Mouse (Mus musculus): ENCODE measurements around the gene Dlx1. TPM values are rescaled to one million over a fixed set of nuclear protein-coding genes. Genes with fewer than 3 reads are reported as not detected.

The Dlx1 gene
- polyA plus RNA-seq, 1 experiment from 2014 or later: 6.3 TPM

DNA sequence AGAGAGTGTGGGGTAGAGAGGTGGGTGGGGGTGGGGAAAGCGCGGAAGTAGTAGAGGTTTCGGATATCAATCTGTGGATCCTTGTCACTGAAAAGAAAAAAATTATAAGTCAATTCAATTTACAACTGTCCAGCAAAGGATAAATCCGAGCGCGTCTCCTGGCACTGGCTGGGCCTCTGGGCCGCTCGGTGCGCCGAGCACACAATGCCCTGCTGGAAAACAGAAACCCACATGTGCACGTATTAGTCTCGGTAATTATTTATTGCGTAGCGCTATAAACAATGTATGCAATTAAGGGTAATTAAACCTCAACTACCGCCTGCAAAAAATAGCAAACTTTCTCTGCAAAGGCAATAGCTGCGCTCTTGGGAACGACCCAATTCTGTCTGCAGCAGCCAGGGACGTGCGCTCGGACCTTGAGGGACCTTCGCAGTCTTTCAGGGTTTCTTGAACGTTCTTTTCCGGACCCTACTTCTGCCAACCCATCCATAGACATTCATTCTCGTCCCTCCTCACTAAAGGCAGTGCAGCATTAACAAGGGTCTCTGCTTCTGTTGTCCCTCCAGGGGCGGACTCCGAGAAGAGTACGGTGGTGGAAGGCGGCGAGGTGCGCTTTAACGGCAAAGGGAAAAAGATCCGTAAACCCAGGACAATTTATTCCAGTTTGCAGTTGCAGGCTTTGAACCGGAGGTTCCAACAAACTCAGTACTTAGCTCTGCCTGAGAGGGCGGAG, 2.6 kb downstream of the Dlx1 start:
- Histone ChIP-seq H3K27me3 (ENCODE audit: control insufficient read depth, insufficient read depth, low read length) (peaks cover 91% of the 10 kb centered on the region), H3K9me3 (ENCODE audit: control insufficient read depth, low read length) (no peaks in the 10 kb centered on the region), H3K4me3 (ENCODE audit: low read depth, low read length) (peak overlapping the region; percentile 44), H3K36me3 (ENCODE audit: control insufficient read depth, insufficient read depth, low read length) (no peaks in the 10 kb centered on the region), H3K4me1 (ENCODE audit: control insufficient read depth, insufficient read depth, low read length) (peaks cover 12% of the 10 kb centered on the region), H3K4me2 (ENCODE audit: low read depth, severe bottlenecking) (peak overlapping the region; percentile 93; the same call in 1 of the 2 replicates), H3K9ac (ENCODE audit: low read length) (no peak overlapping the region), H3K27ac (replicated peaks; ENCODE audit: low read depth, low read length) (no peak overlapping the region)
- no peak for ATAC-seq (ENCODE audit: insufficient number of reproducible peaks, low FRiP score, low TSS enrichment, low read depth)
- under 1% methylated on average over 34 of the region's 34 CpGs for WGBS
- DNase-seq (ENCODE audit: low spot score): peak; percentile 57

DNA sequence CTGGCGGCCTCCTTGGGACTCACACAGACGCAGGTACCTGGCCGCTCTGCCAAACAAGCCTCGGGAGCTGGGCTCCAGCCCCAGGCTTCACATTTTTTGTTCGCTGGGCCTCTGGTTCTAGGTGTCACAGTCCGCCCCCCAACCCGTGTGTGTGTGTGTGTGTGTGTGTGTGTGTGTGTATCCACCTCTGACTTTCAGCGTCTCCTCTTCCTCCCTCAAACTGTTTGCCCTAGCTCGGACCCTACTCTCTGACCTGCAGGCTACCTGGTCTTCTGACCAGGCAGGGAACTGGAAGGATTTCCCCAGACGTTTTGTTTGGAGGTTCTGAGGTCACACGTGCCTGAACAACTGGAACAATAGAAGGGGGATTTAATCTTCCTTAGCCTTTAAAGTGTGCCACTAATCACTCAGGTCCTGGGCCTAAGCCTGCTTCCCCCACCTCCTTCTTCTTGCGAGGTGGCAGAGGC, 3.2 kb downstream of the Dlx1 start:
- Histone ChIP-seq H3K4me2 (ENCODE audit: low read depth, severe bottlenecking) (no peak overlapping the region), H3K4me1 (ENCODE audit: control insufficient read depth, insufficient read depth, low read length) (peaks cover 12% of the 10 kb centered on the region), H3K27me3 (ENCODE audit: control insufficient read depth, insufficient read depth, low read length) (peaks cover 89% of the 10 kb centered on the region), H3K9ac (ENCODE audit: low read length) (no peak overlapping the region), H3K36me3 (ENCODE audit: control insufficient read depth, insufficient read depth, low read length) (no peaks in the 10 kb centered on the region), H3K4me3 (ENCODE audit: low read depth, low read length) (no peak overlapping the region), H3K9me3 (ENCODE audit: control insufficient read depth, low read length) (no peaks in the 10 kb centered on the region), H3K27ac (replicated peaks; ENCODE audit: low read depth, low read length) (no peak overlapping the region)
- DNase-seq (ENCODE audit: low spot score) (peak; percentile 50), ATAC-seq (ENCODE audit: insufficient number of reproducible peaks, low FRiP score, low TSS enrichment, low read depth) (no peak)
- 1% methylated on average over 12 of the region's 12 CpGs for WGBS

DNA sequence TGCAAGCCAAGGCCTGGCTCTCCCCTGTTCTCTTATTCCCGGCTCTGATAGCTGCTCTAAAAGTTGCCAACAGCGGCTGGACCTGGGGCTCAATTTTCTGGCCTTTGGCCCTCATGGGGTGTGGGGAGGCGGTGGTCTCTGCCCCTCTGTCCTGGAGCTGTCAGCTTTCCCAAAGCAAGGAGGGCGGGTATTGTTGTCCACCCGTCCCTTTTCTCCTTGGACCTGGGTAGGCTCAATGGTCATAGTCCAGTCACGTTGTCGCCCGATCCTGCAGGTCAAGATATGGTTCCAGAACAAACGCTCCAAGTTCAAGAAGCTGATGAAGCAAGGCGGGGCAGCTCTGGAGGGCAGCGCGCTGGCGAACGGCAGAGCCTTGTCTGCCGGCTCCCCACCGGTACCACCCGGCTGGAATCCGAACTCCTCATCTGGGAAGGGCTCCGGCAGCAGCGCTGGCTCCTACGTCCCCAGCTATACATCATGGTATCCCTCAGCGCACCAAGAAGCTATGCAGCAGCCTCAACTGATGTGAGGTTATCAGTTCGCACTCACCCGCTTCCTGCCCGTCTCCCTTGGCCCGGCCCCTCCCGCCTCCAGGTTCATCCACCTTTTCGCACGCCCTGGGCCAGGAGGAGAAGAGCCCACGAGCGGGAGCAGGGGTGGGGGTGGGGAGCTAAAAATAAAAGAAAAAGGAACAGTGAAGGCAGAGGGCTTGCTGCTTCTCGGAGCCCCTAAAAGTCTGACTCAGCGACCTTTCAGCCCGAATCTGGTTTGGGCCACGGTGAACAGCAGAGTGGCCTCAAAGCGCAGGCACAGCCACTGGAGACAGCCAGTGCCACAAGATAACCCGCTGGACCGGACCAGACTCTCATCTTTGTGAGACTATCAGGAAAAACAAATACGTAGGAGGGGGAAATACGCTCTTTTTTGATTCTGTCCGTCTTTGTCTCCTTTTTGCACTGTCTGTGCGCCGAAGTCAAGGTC, 4.4 kb downstream of the Dlx1 start:
- DNase-seq (ENCODE audit: low spot score) (peak; percentile 63), ATAC-seq (ENCODE audit: insufficient number of reproducible peaks, low FRiP score, low TSS enrichment, low read depth) (no peak)
- peaks cover 12% of the 10 kb centered on the region for H3K4me1 ChIP-seq (ENCODE audit: control insufficient read depth, insufficient read depth, low read length)
- no peaks in the 10 kb centered on the region for H3K9me3 ChIP-seq (ENCODE audit: control insufficient read depth, low read length)
- WGBS: 1% methylated on average over 43 of the region's 43 CpGs
- H3K36me3 ChIP-seq (ENCODE audit: control insufficient read depth, insufficient read depth, low read length): no peaks in the 10 kb centered on the region
- H3K27me3 ChIP-seq (ENCODE audit: control insufficient read depth, insufficient read depth, low read length): peaks cover 89% of the 10 kb centered on the region
- H3K27ac ChIP-seq (replicated peaks; ENCODE audit: low read depth, low read length): no peak overlapping the region
- peak overlapping the region; percentile 16; the same call in 1 of the 2 replicates for H3K4me3 ChIP-seq (ENCODE audit: low read depth, low read length)
- peak overlapping the region; percentile 12; the same call in 1 of the 2 replicates for H3K4me2 ChIP-seq (ENCODE audit: low read depth, severe bottlenecking)
- H3K9ac ChIP-seq (ENCODE audit: low read length): no peak overlapping the region; the same call in 1 of the 2 replicates

DNA sequence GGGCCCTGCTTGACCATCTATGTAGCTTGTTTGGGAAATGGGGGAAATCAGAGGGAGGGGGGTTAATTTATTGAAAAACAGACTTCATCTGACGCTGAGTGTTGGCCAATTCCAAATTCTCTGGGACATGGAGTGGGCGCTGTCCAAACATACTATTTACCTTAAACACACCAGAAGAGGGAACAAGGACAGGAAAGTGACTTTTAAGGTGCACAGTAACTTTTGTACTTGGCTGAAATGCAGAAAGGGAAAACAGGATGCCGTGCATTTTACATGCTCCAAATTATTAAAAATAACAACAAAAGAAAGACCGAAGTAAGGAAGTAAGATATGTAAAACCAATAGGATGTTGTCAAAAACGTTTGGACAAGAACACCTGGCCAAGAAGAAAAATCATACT, 5.2 kb downstream of the Dlx1 start:
- DNase-seq (ENCODE audit: low spot score): no peak
- no peak overlapping the region for H3K27ac ChIP-seq (replicated peaks; ENCODE audit: low read depth, low read length)

DNA sequence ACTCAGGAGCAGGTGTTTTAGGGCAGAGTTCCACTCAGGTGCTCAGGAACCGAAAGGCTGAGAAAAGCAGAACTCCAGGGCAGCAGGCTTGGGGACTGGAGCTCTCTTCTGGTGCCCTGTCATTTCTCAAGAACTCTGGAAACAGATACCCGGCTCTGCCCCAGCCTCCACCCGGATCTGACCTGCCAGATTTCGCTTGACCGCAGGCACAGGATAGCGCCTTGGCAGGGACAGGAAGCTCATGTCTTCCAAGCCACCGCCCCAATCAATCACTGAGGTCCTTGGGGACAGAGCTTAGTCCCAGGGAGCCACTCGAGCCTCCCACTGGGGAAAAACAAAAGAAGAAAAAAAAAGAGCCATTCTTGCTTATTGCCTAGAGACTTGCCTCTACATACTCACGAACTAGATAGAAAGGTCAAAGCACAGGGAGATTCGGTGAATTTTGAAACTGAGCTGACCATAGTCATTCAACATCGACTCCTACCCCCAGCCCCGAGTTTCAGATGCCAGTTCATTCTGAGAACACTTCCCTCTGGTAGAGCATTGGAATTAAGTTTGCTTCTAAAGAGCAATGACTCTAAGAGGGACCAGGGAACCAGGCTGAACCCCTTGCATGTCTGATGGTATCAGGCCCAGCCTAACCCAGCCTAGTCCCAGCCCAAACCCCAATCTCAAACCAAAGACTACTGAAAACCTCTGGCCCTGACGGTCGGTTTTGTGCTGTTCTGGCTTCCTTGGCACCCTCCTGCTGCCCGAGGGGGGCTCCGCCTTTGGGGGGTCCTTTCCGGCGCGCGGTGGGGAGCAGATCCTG, 6.5 kb downstream of the Dlx1 start:
- H3K4me3 ChIP-seq (ENCODE audit: low read depth, low read length): no peak overlapping the region
- 1% methylated on average over 20 of the region's 20 CpGs for WGBS
- H3K9me3 ChIP-seq (ENCODE audit: control insufficient read depth, low read length): no peaks in the 10 kb centered on the region
- DNase-seq (ENCODE audit: low spot score) (peak; percentile 54), ATAC-seq (ENCODE audit: insufficient number of reproducible peaks, low FRiP score, low TSS enrichment, low read depth) (no peak)
- H3K27me3 ChIP-seq (ENCODE audit: control insufficient read depth, insufficient read depth, low read length): peaks cover 94% of the 10 kb centered on the region
- no peaks in the 10 kb centered on the region for H3K36me3 ChIP-seq (ENCODE audit: control insufficient read depth, insufficient read depth, low read length)
- H3K27ac ChIP-seq (replicated peaks; ENCODE audit: low read depth, low read length): no peak overlapping the region
- H3K9ac ChIP-seq (ENCODE audit: low read length): no peak overlapping the region
- H3K4me1 ChIP-seq (ENCODE audit: control insufficient read depth, insufficient read depth, low read length): peaks cover 5% of the 10 kb centered on the region; the same call in 1 of the 2 replicates
- no peak overlapping the region for H3K4me2 ChIP-seq (ENCODE audit: low read depth, severe bottlenecking)

More for the DNA sequence above, 5.2 kb downstream of the Dlx1 start:
- ATAC-seq (ENCODE audit: insufficient number of reproducible peaks, low FRiP score, low TSS enrichment, low read depth): no peak
- WGBS: 8% methylated on average over 5 of the region's 5 CpGs
- no peak overlapping the region for H3K9ac ChIP-seq (ENCODE audit: low read length)
- H3K27me3 ChIP-seq (ENCODE audit: control insufficient read depth, insufficient read depth, low read length): peaks cover 94% of the 10 kb centered on the region
- H3K9me3 ChIP-seq (ENCODE audit: control insufficient read depth, low read length): no peaks in the 10 kb centered on the region
- no peak overlapping the region for H3K4me2 ChIP-seq (ENCODE audit: low read depth, severe bottlenecking)
- H3K4me3 ChIP-seq (ENCODE audit: low read depth, low read length): no peak overlapping the region
- peaks cover 12% of the 10 kb centered on the region for H3K4me1 ChIP-seq (ENCODE audit: control insufficient read depth, insufficient read depth, low read length)
- no peaks in the 10 kb centered on the region for H3K36me3 ChIP-seq (ENCODE audit: control insufficient read depth, insufficient read depth, low read length)

DNA sequence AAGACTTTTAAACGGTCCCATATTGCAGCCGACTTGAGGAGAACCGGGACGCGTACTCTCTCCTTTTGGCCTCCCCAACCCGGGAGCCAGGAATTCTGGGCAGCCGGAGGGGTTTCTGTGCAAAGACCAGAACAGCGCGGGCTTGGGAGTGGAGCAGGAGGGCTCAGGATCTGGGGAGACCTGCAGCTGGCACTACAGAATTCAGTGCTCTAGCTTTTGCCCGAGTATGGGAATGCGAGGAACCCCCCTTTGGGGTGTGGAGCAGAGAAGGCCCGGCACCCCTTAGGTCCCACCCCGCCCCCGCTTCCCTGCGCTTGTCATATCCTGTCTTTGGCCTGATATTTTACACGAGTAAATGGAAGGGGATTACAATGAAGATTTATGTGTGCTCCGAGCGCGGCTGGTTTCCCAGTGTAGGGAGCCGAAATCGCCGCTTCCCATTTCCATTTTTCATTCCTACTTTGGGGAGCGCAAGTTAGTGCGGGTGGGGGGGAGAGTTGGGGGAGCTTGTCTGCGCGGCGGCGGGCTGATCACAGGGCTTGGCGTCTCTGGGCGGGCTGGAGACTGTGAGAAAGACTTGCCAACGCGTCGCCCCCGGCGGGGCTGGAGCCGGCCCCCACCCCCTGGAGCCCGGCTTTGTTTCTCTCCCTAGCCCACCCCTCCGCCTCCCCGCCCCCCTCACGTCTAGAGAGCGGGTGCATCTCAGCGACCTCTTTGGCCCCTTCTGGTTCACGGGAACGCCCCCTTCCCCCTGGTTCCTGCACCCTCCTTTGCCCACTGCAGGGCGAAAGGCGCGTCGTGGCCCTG, 12.9 kb downstream of the Dlx1 start:
- Histone ChIP-seq H3K9me3 (ENCODE audit: control insufficient read depth, low read length) (no peaks in the 10 kb centered on the region), H3K4me3 (ENCODE audit: low read depth, low read length) (peak overlapping the region; percentile 10), H3K27me3 (ENCODE audit: control insufficient read depth, insufficient read depth, low read length) (peaks cover 91% of the 10 kb centered on the region), H3K9ac (ENCODE audit: low read length) (0 out of 2 replicates have a peak overlapping the region, but pooled peaks have one; percentile 9), H3K4me1 (ENCODE audit: control insufficient read depth, insufficient read depth, low read length) (peaks cover 26% of the 10 kb centered on the region), H3K4me2 (ENCODE audit: low read depth, severe bottlenecking) (peak overlapping the region; percentile 34), H3K36me3 (ENCODE audit: control insufficient read depth, insufficient read depth, low read length) (no peaks in the 10 kb centered on the region), H3K27ac (replicated peaks; ENCODE audit: low read depth, low read length) (no peak overlapping the region)
- under 1% methylated on average over 46 of the region's 48 CpGs for WGBS
- no peak for ATAC-seq (ENCODE audit: insufficient number of reproducible peaks, low FRiP score, low TSS enrichment, low read depth)
- DNase-seq (ENCODE audit: low spot score): peak; percentile 65

DNA sequence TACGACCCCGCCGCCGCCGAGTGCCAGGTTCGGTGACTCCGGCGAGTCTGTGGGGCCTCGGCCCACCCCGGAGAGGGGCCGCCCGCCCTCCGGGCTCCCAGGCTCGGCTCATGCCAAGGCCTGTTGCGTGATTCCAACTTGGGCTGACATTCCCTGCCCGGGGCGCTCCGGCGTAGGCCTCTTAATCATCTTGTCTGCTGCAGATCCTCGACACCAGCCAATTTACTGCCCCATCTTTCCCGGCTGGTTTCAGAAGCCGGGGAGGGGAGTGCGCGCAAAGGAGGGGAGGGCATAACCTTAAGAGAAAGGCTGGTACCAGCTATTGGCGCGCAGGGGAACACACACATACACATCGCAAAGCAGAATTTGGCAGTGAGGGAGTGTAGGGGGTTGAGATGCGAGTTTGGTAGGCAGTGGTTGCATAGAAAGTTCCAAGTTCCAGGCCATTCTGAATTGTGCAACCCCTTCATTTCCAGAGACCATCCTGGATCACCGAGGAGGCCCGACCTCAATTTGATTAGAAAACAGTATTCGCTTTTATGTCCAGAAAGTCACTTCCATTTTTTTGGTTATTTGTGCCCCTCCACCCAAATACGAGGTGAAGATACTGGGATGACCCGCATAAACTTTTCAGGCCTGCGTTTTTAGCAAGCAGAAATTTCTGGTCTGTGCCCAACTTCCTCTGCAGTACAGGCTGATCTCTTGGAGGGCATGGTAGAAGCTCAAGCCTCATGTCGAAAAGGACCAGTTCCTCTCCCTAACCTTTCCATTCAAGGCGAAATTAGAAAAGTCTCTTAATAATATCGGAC, 13.7 kb downstream of the Dlx1 start:
- H3K4me2 ChIP-seq (ENCODE audit: low read depth, severe bottlenecking): peak overlapping the region; percentile 34
- under 1% methylated on average over 36 of the region's 37 CpGs for WGBS
- no peak for ATAC-seq (ENCODE audit: insufficient number of reproducible peaks, low FRiP score, low TSS enrichment, low read depth)
- DNase-seq (ENCODE audit: low spot score): peak; percentile 71
- peak overlapping the region; percentile 10 for H3K4me3 ChIP-seq (ENCODE audit: low read depth, low read length)
- H3K9ac ChIP-seq (ENCODE audit: low read length): 0 out of 2 replicates have a peak overlapping the region, but pooled peaks have one; percentile 9
- no peak overlapping the region for H3K27ac ChIP-seq (replicated peaks; ENCODE audit: low read depth, low read length)
- H3K4me1 ChIP-seq (ENCODE audit: control insufficient read depth, insufficient read depth, low read length): peaks cover 33% of the 10 kb centered on the region
- peaks cover 89% of the 10 kb centered on the region for H3K27me3 ChIP-seq (ENCODE audit: control insufficient read depth, insufficient read depth, low read length)
- H3K36me3 ChIP-seq (ENCODE audit: control insufficient read depth, insufficient read depth, low read length): no peaks in the 10 kb centered on the region
- H3K9me3 ChIP-seq (ENCODE audit: control insufficient read depth, low read length): no peaks in the 10 kb centered on the region
